Mouse (Mus musculus): ENCODE data around the gene Taar6. TPM values are rescaled to one million over a fixed set of nuclear protein-coding genes. Genes with fewer than 3 reads are reported as not detected.

Gene Taar6
- polyA plus RNA-seq, 1 experiment from 2014 or later, result not detected

- H3K9me3 ChIP-seq (ENCODE audit: low read length), result no peaks in the 10 kb centered on the region
- H3K4me1 ChIP-seq (ENCODE audit: insufficient read depth, low read depth, low read length), result no peaks in the 10 kb centered on the region
- no peaks in the 10 kb centered on the region for H3K27me3 ChIP-seq (replicated peaks; ENCODE audit: insufficient read depth, low read length)
- H3K4me3 ChIP-seq (ENCODE audit: low read depth, low read length), result no peak overlapping the region
- ATAC-seq, result no peak
- no peak overlapping the region for H3K27ac ChIP-seq (ENCODE audit: low read length)
- no peak overlapping the region for H3K4me2 ChIP-seq (replicated peaks; ENCODE audit: low read depth, low read length)
- DNase-seq (ENCODE audit: low spot score), result peak; percentile 44
- no peak for TF ChIP-seq CTCF (IDR thresholded peaks at IDR 0.05)
- no peak for TF ChIP-seq EP300 (IDR thresholded peaks at IDR 0.05)
- no peak overlapping the region for H3K9ac ChIP-seq (replicated peaks; ENCODE audit: low read depth)
- WGBS, result 41% methylated on average over 7 of the region's 7 CpGs
- no peaks in the 10 kb centered on the region for H3K36me3 ChIP-seq (ENCODE audit: insufficient read depth, low read length)
These were observed 37.4 kb downstream of the Taar6 start for GRCm38 (mm10) chr10:23948026-23948425.

- TF ChIP-seq EP300 (IDR thresholded peaks at IDR 0.05) (no peak), CTCF (IDR thresholded peaks at IDR 0.05) (peak; percentile 47)
- no peaks in the 10 kb centered on the region for H3K4me1 ChIP-seq (ENCODE audit: insufficient read depth, low read depth, low read length)
- 77% methylated on average over 5 of the region's 5 CpGs for WGBS
- H3K27me3 ChIP-seq (replicated peaks; ENCODE audit: insufficient read depth, low read length), result no peaks in the 10 kb centered on the region
- no peaks in the 10 kb centered on the region for H3K36me3 ChIP-seq (ENCODE audit: insufficient read depth, low read length)
- H3K9ac ChIP-seq (replicated peaks; ENCODE audit: low read depth), result no peak overlapping the region
- no peak overlapping the region for H3K4me2 ChIP-seq (replicated peaks; ENCODE audit: low read depth, low read length)
- ATAC-seq (no peak), DNase-seq (ENCODE audit: low spot score) (no peak)
- no peak overlapping the region for H3K4me3 ChIP-seq (ENCODE audit: low read depth, low read length)
- no peaks in the 10 kb centered on the region for H3K9me3 ChIP-seq (ENCODE audit: low read length)
- H3K27ac ChIP-seq (ENCODE audit: low read length), result no peak overlapping the region
These were observed 43.0 kb downstream of the Taar6 start for GRCm38 (mm10) chr10:23942465-23942864.

- H3K36me3 ChIP-seq (ENCODE audit: insufficient read depth, low read length), result no peaks in the 10 kb centered on the region
These were observed 47.1 kb downstream of the Taar6 start, which contains the start of gene Taar2 for GRCm38 (mm10) chr10:23938312-23938711. Gene Taar2 (plus strand): TSS chr10:23938572.

GRCm38 (mm10) chr10:23937613-23938012 lies 47.8 kb downstream of the Taar6 start:
- no peak for DNase-seq (ENCODE audit: low spot score)
- H3K9ac ChIP-seq (replicated peaks; ENCODE audit: low read depth), result no peak overlapping the region
- 37% methylated on average over 4 of the region's 4 CpGs for WGBS
- H3K4me2 ChIP-seq (replicated peaks; ENCODE audit: low read depth, low read length), result no peak overlapping the region
- no peak for ATAC-seq
- no peaks in the 10 kb centered on the region for H3K9me3 ChIP-seq (ENCODE audit: low read length)
- no peaks in the 10 kb centered on the region for H3K36me3 ChIP-seq (ENCODE audit: insufficient read depth, low read length)
- H3K4me3 ChIP-seq (ENCODE audit: low read depth, low read length), result no peak overlapping the region
- no peak for TF ChIP-seq EP300 (IDR thresholded peaks at IDR 0.05)
- no peak for TF ChIP-seq CTCF (IDR thresholded peaks at IDR 0.05)
- no peaks in the 10 kb centered on the region for H3K27me3 ChIP-seq (replicated peaks; ENCODE audit: insufficient read depth, low read length)
- no peak overlapping the region for H3K27ac ChIP-seq (ENCODE audit: low read length)
- no peaks in the 10 kb centered on the region for H3K4me1 ChIP-seq (ENCODE audit: insufficient read depth, low read depth, low read length)

More at GRCm38 (mm10) chr10:23938312-23938711, 47.1 kb downstream of the Taar6 start, which contains the start of gene Taar2:
- WGBS, result 56% methylated on average over 6 of the region's 6 CpGs
- H3K27me3 ChIP-seq (replicated peaks; ENCODE audit: insufficient read depth, low read length), result no peaks in the 10 kb centered on the region
- H3K9ac ChIP-seq (replicated peaks; ENCODE audit: low read depth), result no peak within 1 kb of the TSS
- no peaks in the 10 kb centered on the region for H3K9me3 ChIP-seq (ENCODE audit: low read length)
- DNase-seq (ENCODE audit: low spot score) (no peak), ATAC-seq (no peak)
- H3K4me2 ChIP-seq (replicated peaks; ENCODE audit: low read depth, low read length), result no peak within 1 kb of the TSS
- no peaks in the 10 kb centered on the region for H3K4me1 ChIP-seq (ENCODE audit: insufficient read depth, low read depth, low read length)
- H3K27ac ChIP-seq (ENCODE audit: low read length), result no peak within 1 kb of the TSS
- TF ChIP-seq EP300 (IDR thresholded peaks at IDR 0.05) (no peak), CTCF (IDR thresholded peaks at IDR 0.05) (no peak)
- H3K4me3 ChIP-seq (ENCODE audit: low read depth, low read length), result no peak within 1 kb of the TSS

Other genes starting within 250 kb of the Taar6 start
- gene Rps12, start 198.4 kb downstream of the Taar6 start, polyA plus RNA-seq (2015; fragmentation: Nextera tagmentation; extraction: Ambion mirVana), result 142 and 152 TPM in 2 replicates
- gene Slc18b1, start 188.7 kb downstream of the Taar6 start, polyA plus RNA-seq (2015; fragmentation: Nextera tagmentation; extraction: Ambion mirVana), result 8.3 and 9.9 TPM in 2 replicates
- gene Vnn3, start 134.2 kb downstream of the Taar6 start, polyA plus RNA-seq (2015; fragmentation: Nextera tagmentation; extraction: Ambion mirVana), result 17.2 and 18.5 TPM in 2 replicates
- 45.4 and 67.5 TPM in 2 replicates for gene Vnn1, start 91.0 kb downstream of the Taar6 start, polyA plus RNA-seq (2015; fragmentation: Nextera tagmentation; extraction: Ambion mirVana)
- not detected in 2 replicates for gene Taar1, start 65.3 kb downstream of the Taar6 start, polyA plus RNA-seq (2015; fragmentation: Nextera tagmentation; extraction: Ambion mirVana)
- 0.16 TPM in 1 of 2 replicates, not detected in the other for gene Taar2, start 47.1 kb downstream of the Taar6 start, polyA plus RNA-seq (2015; fragmentation: Nextera tagmentation; extraction: Ambion mirVana)
- gene Taar3, start 36.1 kb downstream of the Taar6 start, polyA plus RNA-seq (2015; fragmentation: Nextera tagmentation; extraction: Ambion mirVana), result not detected in 2 replicates
- not detected in 2 replicates for gene Taar4, start 25.2 kb downstream of the Taar6 start, polyA plus RNA-seq (2015; fragmentation: Nextera tagmentation; extraction: Ambion mirVana)
- not detected in 2 replicates for gene Taar5, start 14.9 kb downstream of the Taar6 start, polyA plus RNA-seq (2015; fragmentation: Nextera tagmentation; extraction: Ambion mirVana)
- not detected in 2 replicates for gene Taar7a, start 7.8 kb upstream of the Taar6 start, polyA plus RNA-seq (2015; fragmentation: Nextera tagmentation; extraction: Ambion mirVana)
- gene Taar7b, start 14.3 kb upstream of the Taar6 start, polyA plus RNA-seq (2015; fragmentation: Nextera tagmentation; extraction: Ambion mirVana), result not detected in 2 replicates
- gene Taar7d, start 41.6 kb upstream of the Taar6 start, polyA plus RNA-seq (2015; fragmentation: Nextera tagmentation; extraction: Ambion mirVana), result not detected in 2 replicates
- not detected in 2 replicates for gene Taar7e, start 52.0 kb upstream of the Taar6 start, polyA plus RNA-seq (2015; fragmentation: Nextera tagmentation; extraction: Ambion mirVana)
- gene Taar7f, start 63.9 kb upstream of the Taar6 start, polyA plus RNA-seq (2015; fragmentation: Nextera tagmentation; extraction: Ambion mirVana), result not detected in 2 replicates
- not detected in 2 replicates for gene Taar8a, start 90.9 kb upstream of the Taar6 start, polyA plus RNA-seq (2015; fragmentation: Nextera tagmentation; extraction: Ambion mirVana)
- not detected in 2 replicates for gene Taar8b, start 106.6 kb upstream of the Taar6 start, polyA plus RNA-seq (2015; fragmentation: Nextera tagmentation; extraction: Ambion mirVana)
- gene Taar8c, start 116.3 kb upstream of the Taar6 start, polyA plus RNA-seq (2015; fragmentation: Nextera tagmentation; extraction: Ambion mirVana), result not detected in 2 replicates
- not detected in 2 replicates for gene Taar9, start 123.9 kb upstream of the Taar6 start, polyA plus RNA-seq (2015; fragmentation: Nextera tagmentation; extraction: Ambion mirVana)
- gene Stx7, start 163.7 kb upstream of the Taar6 start, polyA plus RNA-seq (2015; fragmentation: Nextera tagmentation; extraction: Ambion mirVana), result 128 and 141 TPM in 2 replicates
- 2.3 and 2.4 TPM in 2 replicates for gene Moxd1, start 237.9 kb upstream of the Taar6 start, polyA plus RNA-seq (2015; fragmentation: Nextera tagmentation; extraction: Ambion mirVana)